Mouse (Mus musculus) WW6 (cell line): ENCODE measurements around the gene Prpf8.
"Not testable (repeated sequence)": the region's sequence is repeated elsewhere in the genome, so short reads cannot be mapped to it uniquely, and the experiment has no call there.

Experiments used
- DNase-seq: peaks from one replicate; pipeline ENCODE4 v3.0.0-alpha.2; 2013; ENCODE audit warnings: low read depth, low spot score

Prpf8 gene

GRCm38 (mm10) chr11:75533314-75534015 lies 46.8 kb downstream of the Prpf8 start:
- no peak for DNase-seq

DNA sequence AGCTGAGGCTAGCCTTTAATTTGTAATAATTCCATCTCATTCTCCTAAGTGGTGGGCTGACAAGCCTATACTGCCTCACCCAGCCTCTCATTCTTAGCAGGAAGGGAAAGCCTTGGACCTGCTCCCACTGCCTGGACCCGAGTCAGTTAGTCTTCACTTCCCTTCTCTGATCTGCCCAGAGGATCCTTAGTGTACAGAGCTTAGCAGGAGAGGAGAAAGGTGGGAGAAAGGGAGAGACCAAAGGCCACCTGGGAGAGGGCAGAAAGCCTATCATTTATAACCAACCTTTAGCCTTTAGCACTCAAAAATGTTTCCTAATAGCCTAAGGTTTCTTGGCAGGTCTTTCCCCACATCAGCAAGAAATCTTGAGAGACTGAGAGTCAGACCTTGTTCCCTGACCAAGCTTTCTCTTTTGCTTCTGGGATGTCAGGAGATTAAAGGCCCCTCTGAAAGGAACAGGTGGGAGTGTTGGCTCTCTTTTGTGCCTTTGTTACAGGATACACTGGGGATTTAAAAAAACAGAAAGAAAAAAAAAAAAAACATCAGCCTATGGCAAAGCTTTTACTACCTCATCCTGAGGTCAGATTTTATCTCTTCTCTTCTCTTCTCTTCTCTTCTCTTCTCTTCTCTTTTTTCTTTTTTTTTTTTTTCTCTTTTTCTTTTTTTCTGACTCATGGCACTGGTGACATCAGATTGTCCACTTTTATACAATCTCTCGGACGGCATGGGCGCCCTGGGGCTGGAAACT lies 47.8 kb downstream of the Prpf8 start:
- DNase-seq: no peak

DNA sequence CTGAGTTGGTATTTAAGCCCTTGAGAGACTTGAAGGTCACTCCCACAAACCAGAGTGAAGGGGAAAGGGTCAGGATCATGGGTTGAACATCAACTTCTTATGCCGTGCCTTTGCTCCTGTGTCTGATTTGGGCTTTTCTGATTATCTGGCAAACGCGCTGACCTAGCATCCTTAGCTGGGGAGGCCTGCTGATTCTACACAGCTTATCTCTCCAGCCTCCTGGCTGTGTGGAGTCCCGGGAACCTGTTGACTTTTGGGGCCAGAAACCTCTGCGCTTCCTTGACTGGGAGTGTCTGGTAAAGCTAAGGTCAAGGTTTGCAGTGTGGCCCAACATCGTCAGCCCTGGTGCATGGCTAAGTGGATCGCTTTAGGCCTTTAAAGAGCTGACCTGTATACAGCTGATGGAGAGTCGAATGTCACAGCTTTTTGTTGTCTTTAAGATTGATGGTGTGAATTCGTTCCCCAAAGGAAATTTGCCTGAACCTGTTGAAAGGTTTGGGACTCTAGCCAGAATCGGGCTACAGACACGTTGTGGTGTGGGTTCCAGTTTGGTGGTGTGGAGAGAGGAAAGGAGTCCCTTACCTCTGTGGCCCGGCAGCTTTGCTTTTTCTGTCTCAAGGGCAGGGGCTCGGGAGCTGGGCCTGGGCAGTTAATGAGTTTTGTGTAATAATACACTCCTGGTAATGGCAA lies 48.6 kb downstream of the Prpf8 start:
- no peak for DNase-seq

DNA sequence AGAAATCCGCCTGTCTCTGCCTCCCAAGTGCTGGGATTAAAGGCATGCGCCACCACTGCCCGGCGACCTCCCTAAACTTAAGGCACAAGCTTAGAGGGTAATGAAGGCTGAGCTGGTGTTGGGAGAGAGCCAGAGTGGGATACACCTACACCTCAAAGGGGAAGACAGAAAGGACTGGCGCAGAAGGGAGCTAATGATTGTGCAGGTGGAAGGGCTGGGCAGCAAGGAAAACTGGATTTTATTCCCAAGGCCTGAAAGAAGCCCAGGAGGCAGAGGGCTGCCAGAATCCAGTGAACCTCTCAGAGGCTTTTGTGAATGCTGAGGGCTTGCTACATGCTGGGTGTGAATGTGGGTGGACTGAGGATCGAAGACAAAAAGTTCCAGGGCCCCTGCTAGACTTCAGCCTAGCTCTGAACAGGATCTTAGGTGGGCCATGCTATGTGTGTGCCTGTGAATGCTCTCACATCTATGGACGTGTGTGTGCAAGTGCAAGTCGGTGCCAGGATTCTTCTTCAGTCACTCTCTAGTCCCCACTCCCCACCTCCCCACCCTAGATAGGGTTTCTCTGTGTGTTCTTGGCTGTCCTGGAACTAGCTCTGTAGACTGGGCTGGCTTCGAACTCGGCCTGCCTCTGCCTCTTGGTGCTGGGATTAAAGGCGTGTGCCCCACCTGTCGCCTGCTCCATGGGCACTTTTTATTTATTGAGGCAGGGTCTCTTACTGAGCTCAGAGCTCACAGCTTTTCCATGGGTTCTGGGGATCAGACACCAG lies 49.8 kb downstream of the Prpf8 start:
- DNase-seq: no peak

DNA sequence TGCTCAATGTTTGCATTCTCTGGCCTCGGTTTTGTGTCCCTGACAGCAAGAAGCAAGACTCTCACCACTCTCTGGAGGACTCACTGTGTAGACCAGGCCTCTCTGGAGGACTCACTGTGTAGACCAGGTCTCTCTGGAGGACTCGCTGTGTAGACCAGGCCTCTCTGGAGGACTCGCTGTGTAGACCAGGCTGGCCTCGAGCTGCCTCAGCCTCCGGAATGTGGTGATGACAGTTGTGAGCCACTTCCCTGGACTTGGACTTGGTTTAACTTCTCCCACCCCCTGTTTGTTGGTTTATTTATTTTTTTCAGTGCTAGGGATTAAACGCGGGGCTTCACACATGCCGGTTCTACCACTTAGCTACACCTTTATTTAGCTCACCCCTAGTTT lies 50.4 kb downstream of the Prpf8 start:
- DNase-seq: no peak

DNA sequence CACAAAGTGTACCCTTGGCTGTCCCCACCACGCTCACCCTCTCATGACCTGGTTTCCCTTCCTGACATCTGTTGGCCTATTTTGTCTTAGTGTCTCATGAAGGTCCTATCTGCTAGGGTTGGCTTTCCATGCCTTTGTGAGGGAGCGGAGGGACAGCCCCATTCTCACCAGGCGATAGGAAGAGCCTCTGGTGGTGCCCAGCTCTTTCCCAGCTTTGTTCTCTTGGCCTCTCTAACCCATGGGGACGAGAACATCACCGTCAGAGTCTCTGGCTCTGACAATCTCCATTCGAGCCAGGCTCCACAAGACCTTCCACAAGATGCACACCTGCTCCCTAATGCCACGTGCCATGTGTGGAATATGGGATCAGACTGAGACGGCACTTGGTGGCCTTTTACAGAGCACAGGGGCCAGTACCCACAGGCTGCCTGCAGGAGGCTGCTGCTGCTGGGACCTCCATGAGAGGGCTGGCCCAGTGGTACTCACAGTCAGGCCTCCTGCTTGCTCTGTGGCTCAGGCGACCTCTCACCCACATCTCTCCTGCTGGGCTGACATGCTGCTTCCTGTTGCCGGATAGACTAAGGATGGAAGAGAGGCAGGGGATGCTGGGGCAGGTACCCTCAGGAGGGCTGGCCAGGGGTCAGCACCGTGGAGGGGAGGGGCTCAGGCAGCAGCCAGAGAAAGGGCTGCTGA lies 51.0 kb downstream of the Prpf8 start:
- no peak for DNase-seq

DNA sequence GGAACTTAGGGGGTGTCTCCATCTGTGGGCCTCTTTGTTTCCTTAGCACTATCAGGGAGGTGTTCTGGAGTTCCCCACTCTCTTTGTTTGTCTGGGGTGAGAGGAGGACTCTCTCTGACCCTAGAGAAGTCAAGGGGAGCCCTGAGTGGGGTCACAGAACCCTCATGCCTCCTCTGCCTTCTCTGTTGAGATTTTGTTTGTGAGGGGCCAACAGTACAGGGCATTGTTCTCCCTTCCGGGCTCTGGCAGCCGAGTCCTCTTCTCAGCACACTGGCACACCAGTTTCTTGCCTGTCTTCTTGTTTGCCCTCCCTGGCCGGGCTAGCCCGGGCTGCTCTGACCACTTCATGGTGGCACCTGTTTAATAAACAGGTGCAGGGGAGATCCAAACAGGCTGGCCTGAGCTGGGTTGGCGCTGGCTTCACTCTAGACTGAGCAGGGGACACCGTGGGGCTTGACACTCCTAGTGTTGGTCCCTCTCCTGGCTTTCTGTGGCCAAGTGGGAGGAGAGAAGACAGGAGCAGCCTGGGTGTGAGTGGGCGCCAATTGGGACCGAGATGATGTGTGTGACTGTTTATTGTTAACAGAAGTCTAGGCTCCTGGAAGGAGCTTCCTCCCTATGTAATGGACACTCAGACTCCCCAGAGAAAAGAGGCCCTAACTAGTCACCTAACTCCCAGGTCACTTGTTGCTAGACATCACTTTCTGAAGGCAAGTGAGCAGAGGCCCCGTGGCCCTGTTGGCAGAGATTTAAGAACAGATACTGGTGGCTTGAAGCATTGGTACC lies 51.8 kb downstream of the Prpf8 start:
- DNase-seq: no peak

- DNase-seq: no peak
These were observed 52.3 kb downstream of the Prpf8 start for GRCm38 (mm10) chr11:75538970-75539299.

- no peak for DNase-seq
These were observed 53.6 kb downstream of the Prpf8 start for GRCm38 (mm10) chr11:75540209-75540608.

DNA sequence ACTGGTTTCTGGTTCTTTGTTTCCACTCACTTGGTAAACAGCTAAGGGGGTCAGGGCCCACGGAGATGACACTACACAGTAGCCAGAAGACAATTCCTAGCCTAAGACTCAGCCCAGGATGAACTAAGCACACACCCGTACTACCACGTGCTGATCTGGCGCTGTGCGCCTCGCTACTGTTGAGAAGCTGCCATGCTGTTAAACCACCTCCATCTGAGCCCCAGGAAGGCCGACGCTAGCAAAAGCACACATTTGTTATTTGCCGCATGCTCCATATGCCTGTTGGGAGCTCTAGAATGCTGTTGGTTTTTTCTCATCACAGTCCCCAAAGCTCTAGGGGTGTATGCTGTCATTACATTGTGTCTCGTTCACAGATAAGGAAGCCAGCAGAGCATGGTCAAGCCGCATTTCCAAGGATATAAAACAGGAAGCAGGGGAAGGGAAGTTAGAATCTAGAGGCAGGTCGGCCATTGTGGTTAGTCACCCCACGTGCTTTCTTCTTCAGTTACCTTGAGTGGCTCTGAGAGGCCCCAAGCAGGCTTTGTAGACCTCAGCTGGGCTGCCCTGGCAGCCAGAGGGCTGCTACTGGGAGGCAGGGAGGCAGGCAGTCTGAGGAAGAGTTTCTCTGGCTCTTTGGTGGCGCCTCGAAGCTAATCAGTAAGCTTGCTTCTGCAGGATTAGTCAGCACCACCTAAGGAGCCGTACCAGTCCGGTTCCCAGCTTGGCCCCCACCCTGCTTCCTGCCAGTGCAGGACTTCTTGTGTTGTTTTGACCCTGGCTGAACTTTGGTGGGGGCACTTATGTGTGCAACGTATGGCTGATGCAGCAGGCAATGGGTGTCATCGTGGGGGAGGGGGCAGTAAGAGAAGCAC lies 54.3 kb downstream of the Prpf8 start:
- no peak for DNase-seq

- DNase-seq: no peak
These were observed 58.1 kb downstream of the Prpf8 start for GRCm38 (mm10) chr11:75544713-75545112.

DNA sequence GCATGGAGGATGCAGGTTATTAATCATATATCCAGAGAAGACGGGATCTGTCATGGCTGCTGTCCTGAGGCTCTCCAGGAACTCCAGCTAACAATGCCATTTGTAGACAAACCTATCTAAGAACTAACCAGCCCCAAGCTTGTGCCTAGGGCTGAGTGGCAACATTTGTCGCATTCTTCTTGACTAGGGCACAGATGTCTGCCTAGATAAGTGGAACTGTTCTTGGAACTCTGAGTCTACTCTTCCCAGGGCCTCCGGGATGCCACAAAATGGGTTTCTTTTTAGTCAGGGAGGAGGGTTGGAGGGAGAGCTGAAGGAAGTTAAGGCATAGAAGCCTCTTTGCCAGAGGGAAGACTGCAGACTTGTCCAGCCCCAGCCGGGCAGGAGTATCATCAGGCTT lies 59.4 kb downstream of the Prpf8 start:
- DNase-seq: no peak

DNA sequence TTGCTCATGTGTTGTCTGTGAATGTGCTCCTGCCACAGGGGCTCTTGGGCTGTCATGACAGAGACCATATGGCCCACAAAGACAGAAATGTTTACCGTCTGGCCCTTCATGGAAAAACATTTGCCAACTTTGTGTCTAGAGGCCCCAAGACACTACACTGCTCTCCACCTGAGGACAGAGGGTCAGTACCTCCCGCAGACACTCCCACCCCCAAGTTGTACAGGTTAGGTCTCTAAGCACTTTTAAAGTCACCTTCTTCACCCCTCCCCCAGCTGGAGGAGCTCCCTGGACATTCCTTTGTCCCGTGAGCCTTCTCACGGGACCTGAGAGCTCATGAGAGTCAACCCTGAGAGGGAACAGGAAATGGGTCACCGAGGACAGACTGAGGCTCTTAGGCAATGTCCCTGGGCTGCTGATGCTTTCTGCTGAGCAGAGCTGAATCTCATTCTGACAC lies 63.1 kb downstream of the Prpf8 start:
- no peak for DNase-seq

- no peak for DNase-seq
These were observed 63.8 kb downstream of the Prpf8 start for GRCm38 (mm10) chr11:75550200-75550946.

DNA sequence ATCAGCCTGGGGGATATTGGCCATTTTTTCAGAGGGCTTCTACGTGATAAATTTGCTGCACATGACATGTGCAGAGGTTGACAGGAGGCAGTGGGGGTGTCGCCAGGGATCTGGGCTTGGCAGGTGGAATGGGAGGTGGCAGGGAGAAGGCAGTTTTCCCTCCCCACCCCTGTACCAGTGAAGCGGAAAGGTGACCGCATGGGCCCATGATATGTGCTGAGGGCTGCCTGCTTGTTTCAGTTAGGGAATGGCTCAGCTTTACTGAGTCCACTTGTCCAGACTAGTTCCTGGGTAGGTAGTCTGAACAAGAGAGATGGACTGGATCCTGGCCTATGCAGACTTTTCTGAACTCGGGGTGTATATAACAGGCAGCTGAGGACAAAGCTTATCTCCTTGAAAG lies 64.7 kb downstream of the Prpf8 start:
- no peak for DNase-seq

DNA sequence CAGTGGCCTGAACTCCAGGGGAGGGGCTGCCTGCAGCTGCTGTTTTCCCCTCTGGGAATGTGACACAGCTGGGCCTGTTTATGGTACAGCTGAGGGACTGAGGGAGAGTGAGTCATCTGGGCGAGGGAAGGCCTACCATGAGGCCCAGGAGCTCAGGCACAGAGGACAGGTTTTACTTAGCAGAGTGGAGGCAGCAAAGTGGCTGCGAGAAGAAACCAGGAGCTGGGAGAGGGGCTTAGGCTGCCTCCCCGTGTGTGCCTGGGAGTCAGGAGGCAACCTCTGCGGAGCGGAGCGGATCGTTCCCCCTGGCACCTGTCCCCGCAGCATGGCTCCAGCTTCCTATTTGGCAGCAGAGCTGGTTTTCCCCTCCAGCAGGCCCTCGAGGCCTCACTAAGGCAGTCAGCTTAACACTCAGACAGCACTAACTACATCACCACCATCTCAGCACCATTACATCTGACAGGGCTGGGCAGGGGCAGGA lies 65.4 kb downstream of the Prpf8 start:
- DNase-seq: no peak

GRCm38 (mm10) chr11:75552906-75553482 lies 66.4 kb downstream of the Prpf8 start:
- no peak for DNase-seq

DNA sequence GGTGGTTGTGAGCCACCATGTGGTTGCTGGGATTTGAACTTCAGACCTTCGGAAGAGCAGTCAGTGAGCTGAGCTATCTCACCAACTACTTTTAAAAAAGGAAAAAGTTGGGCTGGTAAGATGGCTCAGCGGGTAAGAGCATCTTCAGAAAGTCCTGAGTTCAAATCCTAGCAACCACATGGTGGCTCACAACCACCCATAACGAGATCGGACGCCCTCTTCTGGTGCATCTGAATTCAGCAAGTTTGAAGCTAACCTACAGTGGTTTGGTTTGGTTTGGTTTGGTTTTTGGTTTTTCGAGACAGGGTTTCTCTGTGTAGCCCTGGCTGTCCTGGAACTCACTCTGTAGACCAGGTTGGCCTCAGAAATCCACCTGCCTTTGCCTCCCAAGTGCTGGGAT lies 69.4 kb downstream of the Prpf8 start:
- not testable (repeated sequence) for DNase-seq
